Mouse (Mus musculus) lung, postnatal 25 days (tissue): ENCODE results near the gene Cxcr2.

ENCODE experiments used
- DNase-seq: peaks from one replicate; pipeline ENCODE4 v3.0.0; 2022; ENCODE audit warnings: low spot score

The Cxcr2 gene

DNA sequence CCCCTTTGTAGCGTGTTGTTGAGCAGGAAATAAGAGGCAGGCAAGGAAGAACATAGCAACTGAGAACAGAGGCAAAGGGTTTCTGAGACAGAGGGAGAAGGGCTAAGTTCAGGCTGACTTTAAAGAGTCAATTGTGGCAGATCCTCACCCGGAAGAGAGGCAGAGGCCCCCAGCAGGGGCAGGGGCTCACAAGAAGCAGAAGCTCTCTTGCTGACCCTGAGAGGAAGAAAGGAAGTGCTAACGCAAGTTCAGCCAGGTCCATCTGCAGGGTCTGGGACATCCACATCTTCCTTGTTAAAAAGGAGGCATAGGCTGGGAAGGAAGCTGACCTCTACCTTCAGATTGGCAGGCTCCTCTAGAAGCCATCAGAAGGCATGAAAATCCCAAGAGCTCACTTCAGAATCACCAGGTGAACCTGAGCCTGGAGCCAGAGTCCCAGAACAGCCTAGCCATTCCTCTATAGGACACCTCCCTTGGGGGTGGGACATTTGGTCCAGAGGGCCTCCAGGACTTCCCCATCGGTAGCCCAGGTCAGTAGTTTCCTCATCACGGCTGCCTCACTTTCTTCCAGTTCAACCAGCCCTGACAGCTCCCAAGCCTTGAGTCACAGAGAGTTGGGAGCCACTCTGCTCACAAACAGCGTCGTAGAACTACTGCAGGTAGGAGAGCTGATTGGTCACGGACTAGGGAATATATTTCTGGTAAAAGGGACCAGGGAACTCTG, at the start of gene Cxcr2:
Cxcr2 (plus strand) TSS at position 529 of the 724 bp plus-strand sequence.
- no peak for DNase-seq

DNA sequence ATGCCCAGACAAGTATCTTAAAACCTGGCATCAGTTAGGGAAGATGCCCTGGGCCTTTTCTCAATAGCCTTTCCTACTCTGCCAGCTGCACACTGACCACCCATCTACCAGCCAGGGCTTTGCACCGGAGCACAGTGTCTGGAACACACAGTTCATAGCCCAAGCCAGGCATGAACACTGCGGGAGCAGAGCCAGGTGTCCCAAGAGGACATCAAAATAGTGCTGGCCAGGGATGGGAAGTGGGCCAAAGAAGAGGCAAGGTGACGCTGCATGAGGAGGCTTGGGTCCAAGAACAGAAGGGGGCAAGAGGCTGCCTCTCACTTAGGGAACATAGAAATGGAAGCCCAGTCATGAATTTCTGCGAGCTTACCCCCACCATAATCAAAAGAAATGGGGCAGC, 48.1 kb upstream of the Cxcr2 start:
- DNase-seq: no peak

DNA sequence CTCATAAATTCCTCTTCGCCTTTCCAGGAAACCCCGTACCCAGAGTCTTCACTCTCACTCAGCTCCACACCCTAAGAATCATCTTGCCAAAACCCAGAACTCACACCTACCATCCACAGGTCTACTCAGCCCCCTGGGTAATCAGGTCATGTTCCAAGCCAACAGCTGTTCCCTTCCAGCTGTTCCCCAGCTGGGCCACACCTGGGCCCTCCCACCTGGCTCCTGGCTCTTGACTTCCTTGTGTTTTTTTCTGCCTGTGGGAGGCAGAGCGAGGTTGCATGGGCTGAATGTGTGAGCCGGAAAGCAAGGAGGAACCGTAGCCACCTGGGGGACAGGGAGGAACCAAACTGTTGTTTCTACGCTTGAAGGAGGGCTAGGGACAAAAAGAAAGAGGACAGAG, 47.6 kb upstream of the Cxcr2 start:
- DNase-seq: no peak

DNA sequence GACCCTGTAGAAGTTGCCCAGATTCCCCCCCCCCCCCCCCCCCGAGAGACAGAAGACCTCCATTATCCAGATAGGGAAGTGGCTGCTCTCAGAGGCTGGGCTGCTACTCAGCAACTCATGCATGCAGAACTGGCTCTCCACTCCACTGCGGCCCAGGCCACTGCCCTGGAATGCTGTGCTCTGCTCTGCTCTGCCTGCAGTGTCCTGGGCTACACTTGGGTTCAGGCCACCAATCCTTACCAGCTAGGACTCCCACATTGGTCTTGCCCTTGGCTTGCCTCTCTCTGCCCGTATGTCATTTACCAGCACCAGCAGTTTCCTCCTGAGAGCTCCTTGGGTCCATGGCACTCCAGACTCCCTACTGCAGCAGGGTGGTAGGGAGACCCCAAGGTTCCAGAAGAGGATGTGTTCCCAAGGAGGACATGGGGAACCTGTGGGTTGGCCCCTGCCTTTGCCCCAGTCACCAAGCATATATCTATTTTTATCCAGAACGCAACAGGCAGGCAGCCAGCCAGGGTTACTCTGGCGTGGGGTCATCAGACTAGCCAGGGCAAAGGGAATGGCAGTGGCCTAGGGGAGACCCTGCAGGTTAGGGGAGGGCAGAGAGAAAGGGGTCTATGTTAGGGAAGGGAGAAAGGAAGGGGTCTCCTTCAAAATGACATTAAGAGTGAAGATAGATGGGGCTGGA, 45.7 kb upstream of the Cxcr2 start:
- DNase-seq: no peak

DNA sequence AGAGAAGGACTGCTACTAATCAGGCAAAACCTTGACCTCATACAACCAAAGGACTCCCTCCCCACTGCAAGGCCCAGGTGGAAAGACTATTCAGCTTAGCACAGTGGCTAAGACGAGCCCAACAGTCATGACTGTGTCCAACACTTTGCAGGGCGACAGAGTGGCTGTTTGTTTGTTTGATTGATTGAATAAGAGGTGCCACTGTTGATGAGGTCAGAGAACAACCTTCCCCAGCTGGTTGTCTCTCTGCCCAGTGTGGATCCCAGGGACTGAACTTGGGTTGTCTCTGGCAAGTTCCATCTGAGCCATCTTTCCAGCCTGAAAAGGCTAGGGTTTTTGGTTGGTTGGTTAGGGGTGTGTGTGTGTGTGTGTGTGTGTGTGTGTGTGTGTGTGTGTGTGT, 44.1 kb upstream of the Cxcr2 start:
- no peak for DNase-seq

DNA sequence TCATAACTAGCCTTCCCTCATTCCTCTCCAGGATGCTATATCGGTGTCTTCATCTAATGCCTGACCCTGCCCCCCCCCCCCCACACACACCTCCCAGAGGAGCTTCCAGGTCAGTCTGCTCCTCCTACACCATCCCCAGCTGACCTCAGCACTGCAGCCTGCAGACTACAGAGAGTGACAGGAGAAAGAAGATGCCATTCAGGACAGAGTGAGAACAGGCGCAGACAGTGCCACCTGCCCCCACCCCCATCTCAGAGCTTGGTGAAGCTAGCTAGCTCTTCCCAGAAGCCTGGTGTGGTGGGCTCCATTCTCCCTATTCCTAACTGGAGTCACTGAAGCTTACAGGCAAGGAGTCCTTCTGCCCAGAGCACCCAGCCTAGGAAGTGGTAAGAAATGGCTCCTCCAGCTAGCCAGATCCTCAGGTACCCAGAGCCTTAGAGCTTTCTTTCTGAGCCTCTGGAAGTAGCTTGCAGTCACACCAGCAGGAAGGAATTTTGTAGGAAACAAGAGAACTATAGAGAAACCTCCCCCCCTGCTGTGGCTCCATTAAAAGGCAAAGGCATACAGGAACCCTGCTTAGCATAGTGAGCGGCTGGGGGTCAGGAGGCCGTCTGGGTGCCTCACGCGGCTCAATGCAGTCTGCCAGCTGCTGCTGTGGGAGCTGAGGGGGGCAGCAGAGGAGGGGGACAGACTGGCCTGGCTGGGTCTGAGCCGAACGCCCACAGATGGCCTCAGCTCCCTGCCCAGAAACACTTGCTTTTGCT, 42.7 kb upstream of the Cxcr2 start:
- no peak for DNase-seq

DNA sequence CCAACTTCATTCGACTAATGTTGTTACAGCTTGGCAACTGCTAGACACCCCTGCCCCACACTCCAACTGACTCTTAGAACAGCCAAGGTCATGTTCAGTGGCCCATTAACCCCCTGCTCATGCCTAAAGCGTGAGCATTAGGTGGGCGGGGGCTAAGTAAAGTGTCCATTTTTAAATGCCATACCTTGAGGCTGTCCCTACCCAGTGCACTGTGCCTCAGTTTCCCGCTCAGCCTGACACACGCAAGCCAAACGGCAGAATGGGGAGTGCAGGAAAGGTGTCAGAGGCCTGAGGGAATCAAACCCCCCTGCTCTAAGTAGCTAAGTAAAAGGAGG, 42.1 kb upstream of the Cxcr2 start:
- DNase-seq: no peak

DNA sequence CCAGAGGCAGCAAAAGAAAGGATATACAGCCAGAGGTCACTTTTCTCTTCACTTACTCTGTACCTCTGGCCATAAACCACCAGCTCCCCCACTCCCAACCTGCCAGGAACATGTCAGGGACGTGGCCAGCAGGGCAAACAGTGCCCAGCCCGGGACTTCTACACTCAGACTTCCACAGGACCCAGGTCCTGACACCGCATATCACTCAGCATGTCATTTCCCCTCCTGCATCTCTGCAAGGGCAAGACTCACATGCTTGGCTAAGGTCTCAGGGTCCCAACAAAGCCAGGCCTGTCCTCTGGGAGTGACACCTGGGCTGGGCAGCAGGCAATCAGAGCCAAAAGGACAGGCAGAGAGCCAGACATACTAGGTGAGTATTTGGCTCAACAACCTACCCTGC, 40.7 kb upstream of the Cxcr2 start:
- DNase-seq: no peak

DNA sequence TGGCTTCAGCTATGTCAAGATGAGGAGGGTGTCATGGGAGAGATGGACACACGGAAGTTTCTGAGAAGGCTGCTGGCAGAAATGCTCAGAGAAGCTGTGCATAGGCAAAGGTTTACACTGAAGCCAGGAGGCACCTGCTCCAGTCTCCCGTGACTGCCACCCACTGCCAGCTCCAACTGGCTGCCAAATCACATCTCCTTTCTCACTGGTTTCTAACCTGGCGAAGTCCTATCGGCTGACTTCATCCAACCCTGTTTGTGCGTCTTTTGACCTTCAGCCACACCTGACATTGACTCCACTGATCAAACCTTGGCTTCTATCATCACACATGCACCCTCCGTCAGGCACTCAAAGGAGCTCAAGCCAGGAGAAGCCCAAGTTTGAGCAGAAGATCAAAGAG, 35.9 kb upstream of the Cxcr2 start:
- no peak for DNase-seq

DNA sequence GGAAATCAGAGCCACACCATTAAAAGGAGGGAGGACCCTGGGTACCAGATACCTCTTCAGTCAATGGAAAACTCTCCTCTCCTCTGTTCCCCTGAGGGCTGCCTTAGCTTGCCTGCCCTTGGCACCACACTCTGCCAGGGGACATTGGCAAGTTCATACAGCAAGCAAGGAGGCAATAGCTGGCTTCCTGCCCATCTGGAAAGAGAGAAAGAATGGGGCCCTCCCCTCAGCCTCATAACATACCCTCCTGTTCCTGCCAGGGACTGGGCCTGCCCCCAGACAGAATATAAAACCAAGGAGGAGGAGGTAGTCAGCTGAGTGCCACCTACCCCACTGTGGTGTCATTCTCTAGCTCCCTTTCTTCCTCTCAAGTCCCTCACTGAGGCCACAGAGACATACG, 34.7 kb upstream of the Cxcr2 start:
- no peak for DNase-seq

DNA sequence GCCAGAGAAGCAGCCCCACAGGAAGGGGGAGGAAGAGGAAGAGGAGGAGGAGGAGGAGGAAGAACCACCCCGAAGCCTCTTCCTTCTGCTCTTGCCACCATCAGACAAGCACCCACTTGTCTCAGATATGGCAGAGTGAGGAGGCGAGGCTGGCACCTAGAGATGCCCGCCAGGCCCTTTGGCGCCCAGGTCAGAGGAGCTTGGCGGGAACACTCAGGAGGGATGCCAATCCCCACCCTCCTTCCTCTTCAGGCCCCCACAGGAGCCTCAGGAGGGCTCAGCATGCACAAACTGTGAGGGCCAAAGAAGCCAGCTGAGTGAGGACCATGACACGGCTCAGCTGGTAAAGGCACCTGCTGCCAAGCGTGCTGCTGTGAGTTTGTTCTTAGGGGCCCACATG, 32.7 kb upstream of the Cxcr2 start:
- no peak for DNase-seq

DNA sequence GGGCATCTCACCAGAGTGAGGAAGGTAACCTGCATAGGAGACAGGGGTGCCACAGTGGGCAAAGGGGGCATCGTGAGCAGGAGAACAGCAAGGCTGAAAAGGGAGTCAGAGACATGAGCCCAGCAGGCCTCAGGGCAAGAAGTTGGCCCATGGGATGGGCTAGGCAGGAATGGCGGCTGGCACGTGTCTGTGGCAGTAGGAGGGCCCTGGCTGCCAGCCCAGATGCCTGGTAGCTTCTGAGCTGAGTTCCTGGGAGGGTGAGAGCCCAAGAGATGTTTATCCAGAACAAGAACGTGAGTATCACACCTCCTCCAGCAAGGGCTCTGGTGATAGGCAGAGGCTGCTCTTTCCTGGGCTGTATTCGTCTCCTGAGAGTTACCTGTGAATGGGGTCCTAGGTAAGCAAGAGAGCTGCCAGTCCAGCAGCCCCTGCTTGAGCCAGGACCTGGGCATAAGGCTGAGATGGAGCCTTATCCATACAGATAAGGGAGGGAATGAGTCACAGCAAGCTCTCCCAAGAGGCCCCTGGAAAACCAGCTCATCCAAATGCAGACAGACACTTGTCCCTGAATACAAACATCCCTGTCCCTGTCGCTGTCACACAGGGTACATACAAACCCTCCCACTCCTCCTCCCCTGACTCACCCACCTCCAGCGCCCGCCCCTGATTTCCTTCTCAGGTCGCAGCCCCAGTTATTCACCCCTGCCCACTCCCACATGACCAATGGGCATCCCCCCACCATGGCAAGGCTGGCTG, 31.8 kb upstream of the Cxcr2 start:
- peak; percentile 79 for DNase-seq

DNA sequence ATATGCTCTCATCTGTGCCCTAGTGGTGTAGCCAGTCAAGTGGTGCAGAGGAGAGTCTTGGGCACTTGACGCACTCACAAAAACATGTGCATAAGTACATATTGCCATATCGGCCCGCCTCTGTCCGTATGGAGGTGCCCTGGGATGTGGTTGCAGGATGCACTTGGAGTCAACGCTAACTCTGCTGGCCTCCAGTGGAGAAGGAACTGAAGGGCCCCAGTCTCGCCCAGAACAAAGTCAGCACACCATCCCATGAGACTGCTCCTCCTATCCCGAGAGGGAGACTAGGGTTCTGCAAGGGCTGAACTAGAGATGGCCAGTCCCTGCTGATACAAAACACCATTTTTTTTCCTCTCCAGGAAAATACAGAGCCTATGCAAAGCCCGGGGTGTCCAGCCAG, 30.6 kb upstream of the Cxcr2 start:
- DNase-seq: no peak

DNA sequence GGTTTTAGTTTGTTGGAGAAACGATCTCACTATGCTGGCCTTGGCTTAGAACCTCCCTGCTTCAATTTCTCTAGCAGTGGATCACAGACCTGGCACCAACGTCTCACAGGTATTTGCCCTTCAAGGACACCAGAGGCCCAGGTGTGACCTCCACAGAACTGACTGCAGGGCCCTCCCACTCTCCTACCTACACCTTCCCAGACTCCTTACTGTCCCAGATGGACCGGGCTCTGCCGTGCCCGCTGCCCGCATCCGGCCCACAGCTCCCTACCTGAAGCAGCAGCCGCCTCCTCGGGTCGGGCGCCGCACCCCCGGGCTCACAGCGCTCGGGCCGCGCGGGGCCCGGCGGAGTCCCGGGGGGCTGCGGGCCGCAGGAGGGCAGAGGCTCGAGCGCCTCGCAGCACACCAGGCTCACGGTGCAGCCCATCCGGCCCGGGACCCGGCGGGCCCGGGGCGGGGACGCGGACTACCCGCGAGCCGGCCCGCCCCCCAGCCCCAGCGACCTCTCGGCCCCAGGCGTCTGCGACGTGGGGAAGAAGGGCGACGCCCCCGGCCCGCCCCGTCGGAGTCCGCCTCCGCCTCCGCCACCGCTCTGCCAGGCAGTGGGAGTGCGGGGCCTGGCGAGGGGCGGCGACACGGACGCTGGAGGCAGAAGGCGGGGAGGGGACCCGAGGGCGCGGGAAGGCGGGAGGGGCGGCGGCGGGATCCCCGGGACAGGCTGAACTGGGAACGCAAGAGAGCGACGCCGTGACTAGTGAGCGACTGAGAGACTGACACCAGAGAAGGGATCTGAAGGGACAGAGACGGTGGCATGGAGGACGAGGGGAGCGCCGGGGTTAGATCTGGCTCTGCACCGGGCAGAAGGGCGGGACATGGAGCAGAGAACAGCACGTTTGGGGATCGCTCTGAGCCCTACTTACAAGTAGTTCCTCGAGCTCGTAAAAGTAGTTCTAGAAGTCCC, 29.5 kb upstream of the Cxcr2 start, which contains the start of gene Tns1:
Tns1 (minus strand) TSS at position 429 of the 961 bp plus-strand sequence.
- peak; percentile 58 for DNase-seq

DNA sequence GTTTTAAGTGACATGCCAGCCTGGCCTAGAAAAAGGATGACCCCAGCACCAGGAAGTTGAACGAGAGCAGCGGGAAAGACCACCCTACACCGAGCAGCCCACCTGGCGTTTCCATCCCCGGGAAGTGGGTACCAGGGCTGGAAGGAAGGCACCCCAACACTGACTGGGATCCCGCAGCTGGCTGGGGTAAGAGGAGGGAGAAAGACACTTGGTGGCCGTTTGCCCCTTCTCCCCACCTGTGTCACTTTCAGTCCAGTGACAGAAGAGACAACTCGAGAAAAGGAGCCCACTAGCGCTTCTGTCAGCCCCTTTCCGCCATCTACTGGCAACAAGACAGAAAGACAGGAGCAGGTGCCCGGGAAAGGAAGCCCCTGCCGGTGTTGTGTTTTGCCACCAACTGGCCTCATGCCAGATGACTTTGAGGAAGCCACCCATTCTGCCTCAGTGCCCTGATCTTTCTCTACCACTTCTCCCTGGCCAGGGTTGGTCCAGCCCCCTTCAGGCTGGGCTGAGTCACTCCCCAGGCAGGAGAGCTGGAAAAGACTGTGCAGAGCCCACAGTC, 28.7 kb upstream of the Cxcr2 start, which contains the start of gene Rufy4:
Rufy4 (plus strand) TSS at position 551 of the 562 bp plus-strand sequence.
- peak; percentile 88 for DNase-seq

DNA sequence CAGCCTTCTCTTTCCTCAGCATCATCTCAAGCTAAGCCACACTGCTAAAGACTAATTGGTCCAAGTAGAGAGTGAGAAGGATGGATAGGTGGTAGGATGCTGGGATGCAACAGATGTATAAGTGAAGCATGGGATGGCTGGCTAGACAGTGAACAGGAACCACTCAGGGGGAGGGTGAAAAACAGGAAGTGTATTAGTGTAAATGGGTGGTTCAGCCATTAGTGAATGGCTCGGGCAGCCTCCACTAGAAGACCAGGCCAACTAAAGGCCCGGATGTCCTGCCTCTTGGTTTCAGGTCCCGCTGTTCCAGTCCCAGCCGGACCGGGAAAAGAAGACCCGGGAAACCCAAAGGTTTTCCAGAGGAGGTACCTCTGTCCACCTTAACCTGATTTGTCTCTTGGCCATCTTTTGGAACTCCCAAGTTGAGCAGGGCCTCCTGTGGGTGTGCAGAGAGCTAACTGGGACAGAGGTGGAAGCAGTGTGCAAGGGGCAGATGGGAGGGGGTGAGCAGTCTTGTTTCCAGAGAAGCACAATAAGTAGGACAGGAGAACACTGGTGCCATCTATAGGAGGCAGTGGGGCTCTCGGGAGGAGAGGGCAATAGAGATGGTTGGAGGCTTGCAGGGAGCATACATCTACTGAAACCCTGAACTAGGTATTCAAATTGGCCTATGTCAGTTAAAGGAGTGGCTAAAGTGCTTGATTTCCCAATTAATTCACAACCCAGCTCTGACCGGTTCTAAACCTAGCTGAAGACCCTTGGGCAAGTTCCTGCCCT, 22.7 kb upstream of the Cxcr2 start:
- no peak for DNase-seq

DNA sequence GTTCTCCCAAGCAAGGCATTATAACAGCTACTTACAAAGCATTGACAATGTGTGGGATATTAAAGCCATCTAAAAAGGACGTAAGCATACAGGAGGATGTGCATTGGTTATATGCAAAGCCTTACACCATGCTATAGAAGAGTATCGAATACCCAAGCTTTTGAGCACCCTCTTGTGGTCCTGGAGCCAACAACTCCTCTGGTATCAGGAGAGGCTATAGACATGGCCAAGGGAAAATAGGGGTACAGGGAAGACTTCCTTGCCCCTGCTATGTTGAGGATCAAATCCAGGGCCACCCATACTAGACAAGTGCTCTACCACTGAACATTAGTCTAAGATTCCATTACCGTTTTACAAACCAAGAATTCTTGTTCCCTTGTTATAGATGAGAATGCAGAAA, 21.8 kb upstream of the Cxcr2 start:
- no peak for DNase-seq

DNA sequence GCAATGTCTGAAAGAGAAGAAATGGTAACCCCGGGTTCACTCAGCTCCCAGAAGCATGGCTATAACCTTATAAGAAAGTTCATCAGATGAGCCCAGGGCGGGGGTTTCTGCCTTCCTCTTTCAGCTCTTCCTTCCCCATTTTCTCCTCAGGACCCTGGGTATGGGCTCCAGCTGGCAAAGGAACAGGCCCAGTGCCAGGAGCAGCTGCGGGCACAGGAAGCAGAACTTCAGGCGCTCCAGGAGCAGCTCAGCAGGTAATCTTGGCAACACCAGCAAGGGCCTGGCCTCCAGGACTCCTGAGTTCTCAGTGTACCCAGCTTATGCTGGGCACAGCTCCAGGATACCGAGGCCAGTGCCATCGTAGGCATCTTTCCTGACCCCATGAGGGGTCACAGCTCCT, 19.8 kb upstream of the Cxcr2 start:
- DNase-seq: peak; percentile 26

DNA sequence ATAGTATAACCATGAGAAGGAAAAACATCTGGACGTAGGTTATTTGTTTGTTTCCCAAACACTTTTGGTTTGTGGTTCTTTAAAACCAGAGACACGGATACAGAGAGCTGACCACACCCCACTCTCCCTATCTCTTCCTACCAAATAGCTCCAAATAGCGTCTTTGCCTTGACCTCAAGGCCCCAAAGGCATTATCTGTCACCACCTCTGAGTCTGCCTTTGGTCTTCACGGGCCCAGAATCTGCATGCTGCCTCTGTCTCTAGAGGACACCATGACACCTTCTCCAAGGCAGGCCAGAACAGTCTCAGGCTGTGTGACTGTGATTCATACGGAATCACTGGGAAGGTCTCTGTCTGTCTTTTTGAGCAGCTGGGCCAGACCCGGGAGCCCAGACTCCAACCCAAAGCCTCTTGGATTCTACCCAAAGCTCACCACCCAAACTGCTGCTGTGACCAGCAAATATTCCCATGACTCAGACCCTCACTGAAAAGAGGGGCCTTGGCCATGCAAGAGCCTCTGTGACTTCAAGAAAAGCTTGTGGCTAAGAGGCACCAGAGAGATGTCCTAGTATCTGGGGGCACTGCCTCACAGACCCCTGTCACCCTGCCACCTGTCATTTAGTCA, 18.4 kb upstream of the Cxcr2 start:
- no peak for DNase-seq

DNA sequence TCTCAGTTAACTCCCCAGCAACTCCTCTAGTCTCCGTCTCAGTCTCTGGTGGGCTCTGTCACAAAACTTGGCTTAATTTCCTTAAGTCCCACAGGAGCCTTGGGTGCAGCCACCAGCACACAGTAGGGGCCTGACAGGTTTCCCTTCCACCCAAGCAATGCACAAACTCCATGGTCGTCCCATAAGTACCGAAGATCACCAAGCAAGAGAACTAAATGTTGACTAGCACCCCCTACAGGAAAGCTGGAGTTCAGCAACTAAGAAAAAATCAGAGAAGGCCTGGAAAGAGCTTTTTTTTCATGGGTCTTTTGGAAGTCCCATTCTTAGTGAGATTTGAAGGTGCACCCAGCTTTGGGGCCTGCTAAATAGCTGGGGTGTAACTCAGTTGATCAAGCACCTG, 14.4 kb upstream of the Cxcr2 start:
- DNase-seq: no peak
